Mouse (Mus musculus) forebrain, postnatal 0 days (tissue): ENCODE results near the gene Guk1. TPM values are rescaled to one million over a fixed set of nuclear protein-coding genes. Genes with fewer than 3 reads are reported as not detected.
"Not testable (repeated sequence)": the region's sequence is repeated elsewhere in the genome, so short reads cannot be mapped to it uniquely, and the experiment has no call there.

Experiments
- ATAC-seq: fragments of 200-750 bp; cut with Nextera tagmentation; 2 replicates; pipeline ENCODE4 v1.8.0; 2017; ENCODE audit warnings: mild to moderate bottlenecking, moderate library complexity
- DNase-seq: peaks from one replicate; pipeline ENCODE4 v3.0.0-alpha.2; 2015
- H3K27ac ChIP-seq: fragments of 300-500 bp; sonication (generic); 2 replicates; pipeline ENCODE4 v1.5.1; 2014; ENCODE audit warnings: low read depth, mild to moderate bottlenecking, antibody characterized with exemption, low read length, moderate library complexity, mixed read lengths
- H3K27me3 ChIP-seq: fragments of 300-500 bp; sonication (generic); 2 replicates; pipeline ENCODE4 v1.6.1; 2014; ENCODE audit warnings: mild to moderate bottlenecking, low read length, mixed read lengths; ENCODE audit not compliant: insufficient read depth
- H3K36me3 ChIP-seq: fragments of 300-500 bp; sonication (generic); 2 replicates; pipeline ENCODE4 v1.6.1; 2014; ENCODE audit warnings: mild to moderate bottlenecking, moderate library complexity; ENCODE audit not compliant: insufficient read depth
- H3K4me1 ChIP-seq: fragments of 300-500 bp; sonication (generic); 2 replicates; pipeline ENCODE4 v1.6.1; 2014; ENCODE audit warnings: antibody characterized with exemption; ENCODE audit not compliant: insufficient read depth
- H3K4me2 ChIP-seq: fragments of 300-500 bp; sonication (generic); 2 replicates; pipeline ENCODE4 v1.6.1; 2014; ENCODE audit warnings: low read depth, mild to moderate bottlenecking, moderate library complexity
- H3K4me3 ChIP-seq: fragments of 300-500 bp; sonication (generic); 2 replicates; pipeline ENCODE4 v1.5.1; 2014; ENCODE audit warnings: low read depth, low read length, mixed read lengths
- H3K9ac ChIP-seq: fragments of 300-500 bp; sonication (generic); 2 replicates; pipeline ENCODE4 v1.6.1; 2014; ENCODE audit warnings: mild to moderate bottlenecking
- H3K9me3 ChIP-seq: fragments of 300-500 bp; sonication (generic); 2 replicates; pipeline ENCODE4 v1.6.1; 2016; ENCODE audit warnings: low read length
- CTCF ChIP-seq: sonication (generic); IDR thresholded peaks from 2 replicates; pipeline ENCODE4 v1.5.1; 2016; ENCODE audit warnings: antibody characterized with exemption, control low read depth, low read depth
- WGBS: fragments of 180-500 bp; shearing (Covaris S2); extraction: QIAGEN DNeasy Blood & Tissue Kit; methylation state at CpG from one replicate; pipeline ENCODE4 v1.1.7; 2014; 5-methylcytosine and 5-hydroxymethylcytosine counted together
- polyA plus RNA-seq: library from polyadenylated mRNA; unstranded; fragments of >200 nt; fragmentation: Nextera tagmentation; extraction: Ambion mirVana; gene quantifications from 2 replicates; pipeline ENCODE4 v1.2.1, GENCODE M21; 2015
- total RNA-seq: library from RNA; depleted of rRNA; stranded (reverse); fragments of >200 nt; gene quantifications from 2 replicates; pipeline ENCODE4 v1.2.3, GENCODE M21; 2014

The Guk1 gene
- total and polyA plus RNA-seq, 2 experiments from 2014 or later: 122 to 274 TPM

GRCm38 (mm10) chr11:59222306-59222705, 30.3 kb upstream of the Guk1 start:
- Histone ChIP-seq H3K4me2 (no peak overlapping the region), H3K4me1 (peaks cover 27% of the 10 kb centered on the region), H3K9me3 (no peaks in the 10 kb centered on the region), H3K27ac (no peak overlapping the region), H3K4me3 (no peak overlapping the region), H3K36me3 (no peaks in the 10 kb centered on the region), H3K9ac (no peak overlapping the region), H3K27me3 (no peaks in the 10 kb centered on the region)
- no peak for ATAC-seq
- 91% methylated on average over 4 of the region's 4 CpGs for WGBS
- TF ChIP-seq CTCF: no peak
- no peak for DNase-seq

GRCm38 (mm10) chr11:59221604-59222003, 29.6 kb upstream of the Guk1 start:
- no peak for TF ChIP-seq CTCF
- Histone ChIP-seq H3K9me3 (no peaks in the 10 kb centered on the region), H3K27me3 (no peaks in the 10 kb centered on the region), H3K9ac (no peak overlapping the region), H3K4me1 (peaks cover 24% of the 10 kb centered on the region), H3K4me3 (no peak overlapping the region), H3K36me3 (no peaks in the 10 kb centered on the region), H3K27ac (no peak overlapping the region), H3K4me2 (no peak overlapping the region)
- DNase-seq (no peak), ATAC-seq (no peak)

- Histone ChIP-seq H3K4me2 (no peak overlapping the region), H3K27me3 (no peaks in the 10 kb centered on the region), H3K27ac (no peak overlapping the region), H3K36me3 (no peaks in the 10 kb centered on the region), H3K9me3 (no peaks in the 10 kb centered on the region), H3K9ac (no peak overlapping the region), H3K4me3 (no peak overlapping the region), H3K4me1 (0 out of 2 replicates have a peak, but pooled peaks cover 7% of the 10 kb centered on the region)
- ATAC-seq (no peak), DNase-seq (no peak)
- peak; percentile 50 for TF ChIP-seq CTCF
Observed at GRCm38 (mm10) chr11:59219064-59219463, 27.1 kb upstream of the Guk1 start.

- no peaks in the 10 kb centered on the region for H3K27me3 ChIP-seq
- no peak overlapping the region for H3K4me3 ChIP-seq
- H3K9ac ChIP-seq: no peak overlapping the region
- WGBS: 92% methylated on average over 4 of the region's 4 CpGs
- H3K4me1 ChIP-seq: 0 out of 2 replicates have a peak, but pooled peaks cover 7% of the 10 kb centered on the region
- H3K4me2 ChIP-seq: no peak overlapping the region
- no peak for DNase-seq
- no peaks in the 10 kb centered on the region for H3K36me3 ChIP-seq
- no peaks in the 10 kb centered on the region for H3K9me3 ChIP-seq
- no peak overlapping the region for H3K27ac ChIP-seq
- no peak for TF ChIP-seq CTCF
- ATAC-seq: no peak
Observed at GRCm38 (mm10) chr11:59218389-59218998, 26.5 kb upstream of the Guk1 start.

GRCm38 (mm10) chr11:59216955-59217354, 24.9 kb upstream of the Guk1 start:
- ATAC-seq (peak; percentile 84), DNase-seq (peak; percentile 49)
- Histone ChIP-seq H3K36me3 (peaks cover 8% of the 10 kb centered on the region), H3K9me3 (no peaks in the 10 kb centered on the region), H3K27me3 (no peaks in the 10 kb centered on the region), H3K4me3 (no peak overlapping the region), H3K27ac (no peak overlapping the region), H3K9ac (no peak overlapping the region), H3K4me1 (0 out of 2 replicates have a peak, but pooled peaks cover 4% of the 10 kb centered on the region), H3K4me2 (no peak overlapping the region)
- no peak for TF ChIP-seq CTCF
- WGBS: 57% methylated on average over 3 of the region's 3 CpGs

- no peak overlapping the region for H3K4me3 ChIP-seq
- no peak for TF ChIP-seq CTCF
- H3K27me3 ChIP-seq: no peaks in the 10 kb centered on the region
- H3K4me1 ChIP-seq: peaks cover 4% of the 10 kb centered on the region; the same call in 1 of the 2 replicates
- WGBS: 91% methylated on average over 12 of the region's 12 CpGs
- ATAC-seq (no peak), DNase-seq (no peak)
- no peak overlapping the region for H3K27ac ChIP-seq
- no peak overlapping the region for H3K4me2 ChIP-seq
- no peak overlapping the region for H3K9ac ChIP-seq
- no peaks in the 10 kb centered on the region for H3K9me3 ChIP-seq
- H3K36me3 ChIP-seq: peaks cover 26% of the 10 kb centered on the region
Observed at GRCm38 (mm10) chr11:59212892-59213494, 21.0 kb upstream of the Guk1 start.

- H3K27me3 ChIP-seq, H3K4me2 ChIP-seq, H3K4me1 ChIP-seq, DNase-seq, H3K9ac ChIP-seq, H3K27ac ChIP-seq, H3K9me3 ChIP-seq, ATAC-seq, H3K4me3 ChIP-seq: not testable (repeated sequence)
- peaks cover 26% of the 10 kb centered on the region for H3K36me3 ChIP-seq
- WGBS: 80% methylated on average over 12 of the region's 12 CpGs
Observed at GRCm38 (mm10) chr11:59212320-59212719, 20.3 kb upstream of the Guk1 start.

GRCm38 (mm10) chr11:59211561-59211960, 19.5 kb upstream of the Guk1 start:
- H3K4me2 ChIP-seq, H3K9ac ChIP-seq, H3K4me3 ChIP-seq, H3K9me3 ChIP-seq, H3K27ac ChIP-seq, H3K27me3 ChIP-seq, ATAC-seq, DNase-seq, H3K4me1 ChIP-seq: not testable (repeated sequence)
- H3K36me3 ChIP-seq: peaks cover 28% of the 10 kb centered on the region
- WGBS: 90% methylated on average over 9 of the region's 9 CpGs
